Mouse (Mus musculus): ENCODE measurements at regions not wholly inside any gene's neighbourhood (a gene's known extent, or its start where the extent isn't known, plus 50 kb on each side); places are given as distances from the start of the nearest gene placed in this dataset.
A peak's percentile ranks its signal among the peaks of the same experiment; 100 is the strongest.

DNA sequence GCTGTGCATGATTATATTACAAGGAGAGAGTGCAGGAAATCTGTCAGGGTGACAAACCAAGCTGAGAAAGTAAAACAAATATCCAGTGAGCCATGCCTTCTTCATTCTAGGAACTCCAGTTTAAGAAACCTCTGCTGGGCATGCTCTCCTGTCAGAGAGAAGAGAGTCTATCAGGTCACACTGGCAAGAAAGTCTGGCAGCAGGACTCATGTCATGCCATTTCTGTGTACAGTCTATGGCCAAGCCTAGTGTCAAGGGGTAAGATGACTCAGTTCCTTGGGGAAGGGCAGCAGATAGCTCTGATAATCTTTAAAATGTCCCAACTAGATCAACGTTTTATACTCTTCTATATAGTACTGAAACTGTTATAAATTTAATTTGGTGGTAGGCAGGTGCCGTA is 128.0 kb upstream of the Npvf start:
- 80% methylated on average over 2 of the region's 2 CpGs for WGBS
- no peaks in the 10 kb centered on the region for H3K9me3 ChIP-seq
- no peak overlapping the region for H3K9ac ChIP-seq
- H3K27me3 ChIP-seq: no peaks in the 10 kb centered on the region
- H3K4me1 ChIP-seq (replicated peaks): peaks cover 31% of the 10 kb centered on the region
- no peak overlapping the region for H3K4me2 ChIP-seq
- peak overlapping the region; percentile 37; the same call in 1 of the 2 replicates for H3K27ac ChIP-seq
- H3K4me3 ChIP-seq: no peak overlapping the region
- ATAC-seq (ENCODE audit: low FRiP score): no peak
- H3K36me3 ChIP-seq: no peaks in the 10 kb centered on the region

DNA sequence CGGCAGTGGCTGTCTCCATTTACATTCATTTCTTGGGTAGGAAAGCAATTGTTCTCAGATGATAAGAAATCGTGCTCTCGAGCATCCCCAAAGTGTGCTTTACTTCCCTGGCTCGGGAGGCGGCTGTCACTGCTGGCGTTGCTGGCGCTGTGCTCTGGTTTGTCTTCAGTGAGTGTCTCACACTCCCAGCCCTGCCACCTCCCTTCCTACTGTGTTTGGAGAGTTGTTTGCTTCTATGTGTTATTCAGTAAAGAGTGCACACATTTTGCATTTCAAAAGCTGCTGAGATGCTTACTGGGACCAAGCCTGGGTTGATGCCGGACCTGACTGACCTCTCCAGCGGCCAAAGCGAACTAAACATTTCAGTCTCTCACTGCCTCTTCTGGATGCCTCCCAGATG is 129.3 kb upstream of the Npvf start:
- Histone ChIP-seq H3K4me3 (no peak overlapping the region), H3K27me3 (no peaks in the 10 kb centered on the region), H3K36me3 (no peaks in the 10 kb centered on the region), H3K4me1 (replicated peaks) (peaks cover 18% of the 10 kb centered on the region), H3K9me3 (no peaks in the 10 kb centered on the region), H3K9ac (no peak overlapping the region), H3K27ac (peak overlapping the region; percentile 71), H3K4me2 (no peak overlapping the region)
- 45% methylated on average over 10 of the region's 10 CpGs for WGBS
- peak; percentile 71; the same call in 1 of the 2 replicates for ATAC-seq (ENCODE audit: low FRiP score)

DNA sequence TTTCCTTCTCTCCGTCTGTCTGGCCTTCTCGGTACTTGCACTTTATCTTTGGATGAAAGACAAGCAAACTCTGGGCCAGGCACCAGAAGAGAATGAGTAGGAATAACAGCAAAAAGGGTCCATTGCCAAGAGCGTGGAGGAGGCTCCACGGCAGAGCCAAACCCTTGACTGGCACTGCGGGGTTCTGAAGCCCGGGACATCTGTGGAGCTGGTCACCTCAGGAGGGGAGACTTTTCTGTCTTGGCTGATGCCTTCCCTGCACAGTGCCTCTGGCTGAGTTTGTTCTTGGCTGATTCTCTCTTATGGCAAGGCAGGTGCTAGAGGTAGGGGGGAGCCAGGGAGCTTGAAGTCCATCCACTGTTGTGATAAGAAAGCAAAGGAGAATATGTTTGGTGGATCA is 130.1 kb upstream of the Npvf start:
- Histone ChIP-seq H3K4me1 (replicated peaks) (peaks cover 16% of the 10 kb centered on the region), H3K4me3 (no peak overlapping the region), H3K27ac (0 out of 2 replicates have a peak overlapping the region, but pooled peaks have one; percentile 6), H3K4me2 (no peak overlapping the region), H3K36me3 (no peaks in the 10 kb centered on the region), H3K9me3 (no peaks in the 10 kb centered on the region), H3K27me3 (no peaks in the 10 kb centered on the region), H3K9ac (no peak overlapping the region)
- WGBS: 79% methylated on average over 6 of the region's 6 CpGs
- no peak for ATAC-seq (ENCODE audit: low FRiP score)

DNA sequence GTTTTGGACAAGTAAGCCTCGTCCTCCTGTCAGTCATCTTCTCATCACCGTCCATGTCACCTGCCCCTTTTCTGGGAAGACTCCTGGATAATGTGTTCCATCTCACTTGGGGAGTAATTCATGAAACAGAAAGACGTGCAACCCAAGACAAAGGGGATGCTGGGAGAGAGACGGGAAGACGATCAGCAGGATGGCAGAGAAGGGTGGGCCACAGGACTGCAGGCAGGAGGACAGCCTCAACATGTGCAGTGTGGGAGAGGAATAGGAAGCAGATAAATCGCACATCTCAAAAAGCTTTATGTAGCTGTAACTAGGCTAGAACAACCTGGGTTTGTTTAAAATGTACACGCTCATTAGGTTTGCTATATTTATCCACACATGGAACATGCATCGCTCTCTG is 133.4 kb upstream of the Npvf start:
- no peak for ATAC-seq (ENCODE audit: low FRiP score)
- no peaks in the 10 kb centered on the region for H3K27me3 ChIP-seq
- 93% methylated on average over 8 of the region's 8 CpGs for WGBS
- no peaks in the 10 kb centered on the region for H3K36me3 ChIP-seq
- no peak overlapping the region for H3K9ac ChIP-seq
- H3K27ac ChIP-seq: no peak overlapping the region
- no peaks in the 10 kb centered on the region for H3K9me3 ChIP-seq
- H3K4me3 ChIP-seq: no peak overlapping the region
- no peak overlapping the region for H3K4me2 ChIP-seq
- H3K4me1 ChIP-seq (replicated peaks): peaks cover 9% of the 10 kb centered on the region

DNA sequence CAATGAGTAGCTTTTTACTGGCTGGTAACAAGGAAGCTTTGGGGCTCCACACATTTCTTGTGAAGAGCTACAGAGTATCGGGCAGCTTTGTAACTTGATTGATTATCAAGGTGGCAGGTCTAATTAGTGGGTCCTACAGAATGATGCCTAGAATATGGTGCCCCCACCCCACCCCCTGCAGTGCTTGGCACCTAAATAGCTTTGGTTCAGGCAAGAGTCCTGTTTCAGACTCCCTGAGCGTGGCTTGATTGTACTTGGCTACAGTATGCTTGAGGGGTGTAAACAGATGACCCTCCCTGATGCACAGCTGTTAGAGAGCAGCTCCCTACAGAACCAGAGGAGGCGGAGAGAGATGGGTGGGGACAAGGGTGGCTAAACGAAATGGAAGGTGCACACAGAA is 145.7 kb upstream of the Npvf start:
- H3K4me2 ChIP-seq: no peak overlapping the region
- H3K27me3 ChIP-seq: no peaks in the 10 kb centered on the region
- WGBS: 59% methylated on average over 4 of the region's 4 CpGs
- no peak overlapping the region for H3K27ac ChIP-seq
- no peaks in the 10 kb centered on the region for H3K36me3 ChIP-seq
- ATAC-seq (ENCODE audit: low FRiP score): no peak; the same call in 1 of the 2 replicates
- no peak overlapping the region for H3K4me3 ChIP-seq
- H3K9ac ChIP-seq: no peak overlapping the region
- peaks cover 21% of the 10 kb centered on the region for H3K4me1 ChIP-seq (replicated peaks)
- no peaks in the 10 kb centered on the region for H3K9me3 ChIP-seq

DNA sequence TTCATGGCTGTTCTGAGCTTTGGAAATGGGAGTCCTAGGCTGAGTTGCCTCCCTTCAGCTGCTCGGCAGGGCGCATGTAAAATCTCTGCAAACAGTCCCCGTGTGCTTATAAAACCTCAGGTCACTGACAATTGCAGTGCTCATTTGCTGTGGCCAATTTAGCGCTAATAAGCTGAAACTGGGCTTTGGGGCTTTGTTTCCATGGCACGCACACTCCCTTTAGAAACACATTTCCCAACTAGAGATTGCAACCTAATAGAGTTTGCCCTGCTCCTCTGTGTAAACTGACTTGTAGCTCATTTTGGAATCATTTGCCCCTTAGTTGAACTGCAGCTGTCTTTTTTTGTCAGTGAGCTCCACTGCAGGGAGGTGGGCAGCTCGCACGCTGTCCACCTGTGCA is 148.7 kb upstream of the Npvf start:
- no peak overlapping the region for H3K4me3 ChIP-seq
- H3K4me2 ChIP-seq: no peak overlapping the region
- ATAC-seq (ENCODE audit: low FRiP score): no peak
- H3K27ac ChIP-seq: peak overlapping the region; percentile 79
- WGBS: 41% methylated on average over 7 of the region's 7 CpGs
- no peaks in the 10 kb centered on the region for H3K9me3 ChIP-seq
- H3K4me1 ChIP-seq (replicated peaks): peaks cover 31% of the 10 kb centered on the region
- H3K36me3 ChIP-seq: no peaks in the 10 kb centered on the region
- 0 out of 2 replicates have a peak, but pooled peaks cover 2% of the 10 kb centered on the region for H3K27me3 ChIP-seq
- no peak overlapping the region for H3K9ac ChIP-seq

DNA sequence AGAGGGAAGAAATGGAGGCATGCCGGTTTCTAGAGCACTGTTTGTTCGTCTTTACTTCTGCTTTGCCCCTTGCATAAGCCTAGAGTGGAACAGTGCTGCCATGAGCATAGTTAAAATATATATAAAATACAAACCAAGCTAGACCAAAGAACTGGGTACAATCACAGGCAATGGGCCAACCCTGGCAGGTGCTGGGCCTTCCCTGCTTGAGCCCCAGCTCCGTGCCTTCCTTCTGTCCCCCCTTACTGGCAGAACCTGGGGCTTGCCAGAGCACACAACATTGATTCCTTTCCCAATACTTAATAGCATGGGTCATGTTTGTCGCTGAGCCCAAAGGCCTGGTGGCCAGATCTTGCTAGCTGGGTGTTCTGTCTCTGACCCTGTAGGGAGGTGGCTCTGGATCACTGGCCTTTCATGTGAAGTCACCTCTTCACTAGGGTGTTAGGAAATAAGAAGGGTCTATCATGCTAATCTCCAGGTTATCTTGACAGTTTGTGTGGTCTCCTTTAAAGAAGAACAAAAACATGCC is 150.3 kb upstream of the Npvf start:
- H3K9me3 ChIP-seq: no peaks in the 10 kb centered on the region
- H3K4me2 ChIP-seq: no peak overlapping the region
- H3K27me3 ChIP-seq: 0 out of 2 replicates have a peak, but pooled peaks cover 2% of the 10 kb centered on the region
- 84% methylated on average over 4 of the region's 4 CpGs for WGBS
- H3K9ac ChIP-seq: no peak overlapping the region
- no peak for ATAC-seq (ENCODE audit: low FRiP score)
- H3K4me3 ChIP-seq: no peak overlapping the region
- H3K4me1 ChIP-seq (replicated peaks): peaks cover 44% of the 10 kb centered on the region
- no peak overlapping the region for H3K27ac ChIP-seq
- H3K36me3 ChIP-seq: no peaks in the 10 kb centered on the region

DNA sequence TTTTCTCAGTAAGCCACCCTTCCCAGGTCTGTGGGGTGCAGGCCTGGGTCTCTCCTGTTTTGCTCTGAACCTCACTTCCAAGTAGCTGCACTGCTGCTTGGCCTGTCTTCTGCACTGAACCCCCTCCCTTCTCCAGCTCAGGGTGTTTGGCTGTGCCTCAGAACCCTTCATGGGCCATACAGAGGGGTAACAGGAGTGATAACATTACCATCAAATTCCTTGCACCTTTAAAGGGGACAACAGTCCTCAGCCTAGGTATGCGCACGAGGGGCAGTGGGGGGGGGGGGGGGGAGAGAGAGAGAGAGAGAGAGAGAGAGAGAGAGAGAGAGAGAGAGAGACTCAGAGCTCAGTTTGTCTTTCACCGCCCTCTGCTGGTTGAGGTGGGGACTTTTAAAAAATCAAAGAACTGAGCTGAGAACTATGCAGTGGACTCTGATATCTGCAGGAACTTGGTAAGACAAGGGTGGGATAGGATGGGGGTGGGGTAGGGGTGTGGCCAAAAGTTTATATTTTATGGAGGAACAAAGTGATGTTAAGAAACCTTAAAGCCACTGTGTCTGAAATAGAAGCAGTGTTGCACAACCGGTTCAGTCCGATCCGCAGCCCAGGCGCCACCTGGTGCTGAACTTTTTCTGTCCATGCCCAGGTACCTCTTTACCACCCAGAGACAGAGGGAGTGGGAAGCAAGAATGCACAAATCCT is 152.3 kb upstream of the Npvf start:
- no peaks in the 10 kb centered on the region for H3K9me3 ChIP-seq
- no peak overlapping the region for H3K27ac ChIP-seq
- H3K36me3 ChIP-seq: no peaks in the 10 kb centered on the region
- no peak overlapping the region for H3K9ac ChIP-seq
- H3K27me3 ChIP-seq: 0 out of 2 replicates have a peak, but pooled peaks cover 2% of the 10 kb centered on the region
- ATAC-seq (ENCODE audit: low FRiP score): peak; percentile 63
- WGBS: 23% methylated on average over 7 of the region's 7 CpGs
- no peak overlapping the region for H3K4me3 ChIP-seq
- no peak overlapping the region for H3K4me2 ChIP-seq
- H3K4me1 ChIP-seq (replicated peaks): peaks cover 51% of the 10 kb centered on the region

DNA sequence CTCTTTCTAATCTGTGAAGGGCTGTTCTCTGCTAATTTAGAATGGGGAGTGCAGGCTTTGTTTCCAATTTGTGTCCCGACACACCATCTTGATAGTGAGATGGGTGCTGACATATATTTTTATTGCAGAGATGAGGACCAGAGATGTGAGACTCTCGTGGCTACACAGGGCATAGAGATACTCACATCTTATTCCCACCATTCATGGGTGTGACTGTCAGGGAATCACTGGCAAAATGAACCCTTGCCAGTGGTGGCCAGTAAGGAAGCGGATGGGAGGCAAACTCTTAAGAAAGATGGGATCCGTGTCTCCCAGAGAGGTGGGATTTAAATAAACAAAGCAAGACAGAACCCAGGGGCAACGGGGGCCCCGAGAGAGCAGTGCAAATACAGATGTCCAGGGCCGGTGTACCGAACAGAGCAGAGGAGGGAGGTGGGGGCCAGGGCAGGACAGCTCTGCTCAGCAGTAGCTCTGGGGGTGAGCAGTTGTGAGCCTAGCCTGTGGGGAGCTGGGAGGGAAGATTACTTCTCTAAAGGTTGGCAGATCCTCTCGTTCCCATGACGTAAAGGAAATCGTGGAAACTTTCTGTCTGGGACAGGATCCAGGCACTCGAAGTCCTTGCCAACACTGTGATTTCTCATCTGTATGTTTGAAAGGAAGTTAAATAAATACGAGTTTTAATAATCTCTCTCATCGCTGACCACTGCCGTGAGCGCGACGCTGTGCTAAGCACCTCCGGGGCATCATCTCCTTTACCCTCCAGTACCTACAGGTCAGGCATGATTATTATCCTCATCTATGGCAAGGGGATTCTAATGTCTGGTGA is 153.2 kb upstream of the Npvf start:
- H3K4me2 ChIP-seq: no peak overlapping the region
- H3K9me3 ChIP-seq: no peaks in the 10 kb centered on the region
- 0 out of 2 replicates have a peak, but pooled peaks cover 2% of the 10 kb centered on the region for H3K27me3 ChIP-seq
- peak; percentile 57; the same call in 1 of the 2 replicates for ATAC-seq (ENCODE audit: low FRiP score)
- no peaks in the 10 kb centered on the region for H3K36me3 ChIP-seq
- H3K27ac ChIP-seq: no peak overlapping the region
- peak overlapping the region; percentile 49; the same call in 1 of the 2 replicates for H3K9ac ChIP-seq
- H3K4me3 ChIP-seq: no peak overlapping the region
- peaks cover 52% of the 10 kb centered on the region for H3K4me1 ChIP-seq (replicated peaks)
- WGBS: 56% methylated on average over 19 of the region's 19 CpGs

DNA sequence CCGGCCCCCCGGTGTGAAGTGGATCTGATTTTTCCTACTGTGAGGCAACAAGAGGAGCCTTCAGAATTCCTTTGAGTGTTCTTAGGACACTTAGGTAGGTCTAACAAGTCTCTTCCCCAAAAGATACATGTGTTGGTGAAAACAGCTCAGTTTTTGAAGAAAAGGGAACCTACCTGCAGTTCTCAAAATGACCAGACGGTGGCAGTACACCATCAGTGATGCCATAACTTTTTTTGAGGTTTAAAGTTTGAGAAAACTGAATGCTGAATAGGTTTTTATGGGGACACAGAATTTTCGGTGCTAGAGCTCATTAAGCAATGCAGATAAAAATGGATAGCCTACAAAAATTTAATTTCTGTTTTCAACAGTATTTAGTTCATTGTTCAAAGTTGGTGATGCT is 153.9 kb upstream of the Npvf start:
- Histone ChIP-seq H3K4me3 (no peak overlapping the region), H3K9ac (no peak overlapping the region), H3K27ac (no peak overlapping the region), H3K9me3 (no peaks in the 10 kb centered on the region), H3K27me3 (0 out of 2 replicates have a peak, but pooled peaks cover 2% of the 10 kb centered on the region), H3K4me1 (replicated peaks) (peaks cover 50% of the 10 kb centered on the region), H3K4me2 (no peak overlapping the region), H3K36me3 (no peaks in the 10 kb centered on the region)
- ATAC-seq (ENCODE audit: low FRiP score): 0 out of 2 replicates have a peak, but pooled peaks have one; percentile 6
- WGBS: 13% methylated on average over 4 of the region's 4 CpGs

DNA sequence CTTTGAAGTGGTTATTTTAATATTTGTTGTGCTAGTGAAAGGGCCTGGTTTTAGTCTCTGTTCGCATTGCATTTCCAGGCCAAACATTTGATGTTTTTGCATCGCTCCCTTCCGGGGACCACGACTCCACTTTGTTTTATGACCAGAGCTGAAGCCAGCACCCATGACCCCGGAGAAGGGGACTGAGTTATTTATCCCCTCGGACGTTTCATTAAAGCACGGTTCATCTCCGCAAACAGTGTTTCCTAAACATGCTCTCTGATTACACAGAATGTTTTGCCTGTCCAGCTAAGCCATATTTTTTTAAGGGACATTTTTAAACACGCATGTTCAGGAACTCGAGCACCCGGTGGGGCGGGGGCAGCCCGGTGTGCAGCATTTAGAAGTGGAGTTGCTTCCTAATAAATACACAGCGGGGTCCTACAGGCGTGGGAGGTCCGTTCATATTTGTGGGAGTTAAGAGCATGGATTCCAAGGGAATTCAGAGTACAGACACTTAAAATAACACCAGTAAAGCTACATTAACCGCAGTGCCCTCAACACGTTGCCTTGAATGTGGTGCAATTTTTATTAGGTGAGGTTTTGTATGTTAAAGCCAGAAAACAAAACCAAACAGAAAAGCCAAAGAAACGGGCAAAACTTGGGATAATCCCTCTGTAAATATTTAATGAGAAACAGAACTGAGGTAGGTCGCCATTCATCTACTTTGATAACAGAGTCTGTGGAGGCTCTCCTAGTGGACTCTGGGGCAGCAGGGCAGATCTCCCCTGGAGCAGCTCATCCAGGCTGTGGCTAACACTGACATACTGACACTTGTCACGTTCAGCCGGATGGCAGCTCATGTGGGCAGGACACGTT is 154.8 kb upstream of the Npvf start:
- Histone ChIP-seq H3K4me2 (no peak overlapping the region), H3K27ac (0 out of 2 replicates have a peak overlapping the region, but pooled peaks have one; percentile 23), H3K36me3 (no peaks in the 10 kb centered on the region), H3K9me3 (no peaks in the 10 kb centered on the region), H3K4me3 (no peak overlapping the region), H3K9ac (no peak overlapping the region), H3K4me1 (replicated peaks) (peaks cover 47% of the 10 kb centered on the region), H3K27me3 (0 out of 2 replicates have a peak, but pooled peaks cover 2% of the 10 kb centered on the region)
- 57% methylated on average over 24 of the region's 24 CpGs for WGBS
- ATAC-seq (ENCODE audit: low FRiP score): no peak

DNA sequence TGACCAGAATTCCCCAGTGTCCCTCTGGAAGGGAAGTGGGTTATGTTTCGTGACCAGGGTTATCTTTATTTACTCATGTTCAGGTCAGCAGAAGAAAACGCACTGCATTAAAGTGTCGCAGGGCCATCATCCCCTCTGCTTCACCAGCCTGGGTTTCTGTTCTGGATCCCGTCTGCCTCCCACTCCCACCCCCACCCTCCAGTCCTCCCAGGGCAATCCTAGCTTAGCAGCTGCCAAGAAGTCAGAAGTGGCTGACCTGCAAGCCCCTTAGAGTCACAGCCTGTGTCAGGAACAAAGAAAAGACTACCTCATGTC is 155.4 kb upstream of the Npvf start:
- 29% methylated on average over 4 of the region's 4 CpGs for WGBS
- H3K4me1 ChIP-seq (replicated peaks): peaks cover 45% of the 10 kb centered on the region
- no peak overlapping the region for H3K4me3 ChIP-seq
- H3K27ac ChIP-seq: peak overlapping the region; percentile 23; the same call in 1 of the 2 replicates
- no peak for ATAC-seq (ENCODE audit: low FRiP score)
- no peak overlapping the region for H3K9ac ChIP-seq
- no peak overlapping the region for H3K4me2 ChIP-seq
- no peaks in the 10 kb centered on the region for H3K9me3 ChIP-seq
- 0 out of 2 replicates have a peak, but pooled peaks cover 2% of the 10 kb centered on the region for H3K27me3 ChIP-seq
- no peaks in the 10 kb centered on the region for H3K36me3 ChIP-seq

All from hindbrain, embryonic 13.5 days (tissue).